Mouse (Mus musculus) heart, adult 18-20 months (tissue): ENCODE measurements around the gene Frmd4a. TPM values are rescaled to one million over a fixed set of nuclear protein-coding genes. Genes with fewer than 3 reads are reported as not detected.

Experiments
- DNase-seq, 2 experiments: peaks; one replicate each; pipeline ENCODE4 v3.0.0; 2021 to 2022; ENCODE audit warnings: mixed read lengths in 1 of 2
- total RNA-seq, 2 experiments: library from RNA; stranded (reverse); gene quantifications; 2 replicates each; pipeline ENCODE4 v1.2.3; 2021

Gene Frmd4a
- total RNA-seq, 2 experiments from 2014 or later, result 19.1 to 21.6 TPM

GRCm38 (mm10) chr2:4137493-4137892 is 120.0 kb downstream of the Frmd4a start:
- DNase-seq, result no peak

- no peak for DNase-seq
Observed at GRCm38 (mm10) chr2:4142221-4142950, 124.9 kb downstream of the Frmd4a start.

- no peak for DNase-seq
Observed at GRCm38 (mm10) chr2:4144424-4144823, 126.9 kb downstream of the Frmd4a start.

- no peak for DNase-seq
Observed at GRCm38 (mm10) chr2:4152521-4153040, 135.1 kb downstream of the Frmd4a start.

- DNase-seq, result peak; percentile 3 to 32
Observed at GRCm38 (mm10) chr2:4153131-4153631, 135.7 kb downstream of the Frmd4a start.

- no peak for DNase-seq
Observed at GRCm38 (mm10) chr2:4154036-4154653, 136.6 kb downstream of the Frmd4a start.

GRCm38 (mm10) chr2:4154654-4155047 is 137.1 kb downstream of the Frmd4a start:
- no peak for DNase-seq

GRCm38 (mm10) chr2:4155406-4155805 is 137.9 kb downstream of the Frmd4a start:
- no peak for DNase-seq

- DNase-seq, result no peak
Observed at GRCm38 (mm10) chr2:4156511-4156910, 139.0 kb downstream of the Frmd4a start.

- no peak for DNase-seq
Observed at GRCm38 (mm10) chr2:4157396-4157795, 139.9 kb downstream of the Frmd4a start.

- peak; percentile 23 to 32 for DNase-seq
Observed at GRCm38 (mm10) chr2:4159574-4160203, 142.2 kb downstream of the Frmd4a start.

GRCm38 (mm10) chr2:4166191-4166590 is 148.7 kb downstream of the Frmd4a start:
- no peak for DNase-seq

GRCm38 (mm10) chr2:4167131-4167530 is 149.6 kb downstream of the Frmd4a start:
- no peak for DNase-seq

GRCm38 (mm10) chr2:4169726-4170125 is 152.2 kb downstream of the Frmd4a start:
- no peak for DNase-seq

GRCm38 (mm10) chr2:4170189-4170588 is 152.7 kb downstream of the Frmd4a start:
- no peak for DNase-seq

- no peak for DNase-seq
Observed at GRCm38 (mm10) chr2:4184991-4185390, 167.5 kb downstream of the Frmd4a start.

- DNase-seq, result peak; percentile 81 to 84
Observed at GRCm38 (mm10) chr2:4187521-4187920, 170.0 kb downstream of the Frmd4a start.

GRCm38 (mm10) chr2:4188303-4188702 is 170.8 kb downstream of the Frmd4a start:
- DNase-seq, result peak in 1 of 2 experiments; percentile 11

GRCm38 (mm10) chr2:4190345-4190744 is 172.8 kb downstream of the Frmd4a start:
- DNase-seq, result no peak

GRCm38 (mm10) chr2:4190995-4191394 is 173.5 kb downstream of the Frmd4a start:
- no peak for DNase-seq

- no peak for DNase-seq
Observed at GRCm38 (mm10) chr2:4193206-4193605, 175.7 kb downstream of the Frmd4a start.

- no peak for DNase-seq
Observed at GRCm38 (mm10) chr2:4194324-4195014, 177.0 kb downstream of the Frmd4a start.
